Mouse (Mus musculus): ENCODE results near the gene Fpgs. TPM values are rescaled to one million over a fixed set of nuclear protein-coding genes. Genes with fewer than 3 reads are reported as not detected.

Gene Fpgs
- polyA plus RNA-seq, 1 experiment from 2014 or later, result 15.3 TPM

- H3K27me3 ChIP-seq (ENCODE audit: control insufficient read depth, insufficient read depth, low read length), result no peaks in the 10 kb centered on the region
- no peak overlapping the region for H3K27ac ChIP-seq (replicated peaks; ENCODE audit: low read depth, low read length)
- peaks cover 5% of the 10 kb centered on the region for H3K4me1 ChIP-seq (ENCODE audit: control insufficient read depth, insufficient read depth, low read length)
- ATAC-seq (ENCODE audit: low FRiP score, low TSS enrichment), result no peak
- no peak overlapping the region for H3K4me3 ChIP-seq (replicated peaks; ENCODE audit: low read depth, low read length)
- no peaks in the 10 kb centered on the region for H3K9me3 ChIP-seq (ENCODE audit: control insufficient read depth, low read length)
- no peak for DNase-seq
- H3K9ac ChIP-seq (replicated peaks; ENCODE audit: low read length), result no peak overlapping the region
- no peak overlapping the region for H3K4me2 ChIP-seq (ENCODE audit: low read length)
- 82% methylated on average over 10 of the region's 10 CpGs for WGBS
- peaks cover 10% of the 10 kb centered on the region for H3K36me3 ChIP-seq (ENCODE audit: control insufficient read depth, insufficient read depth, low read length)
Measured at GRCm38 (mm10) chr2:32634277-32635105, 69.5 kb downstream of the Fpgs start.

- no peak overlapping the region for H3K4me2 ChIP-seq (ENCODE audit: low read length)
- 74% methylated on average over 5 of the region's 5 CpGs for WGBS
Measured at GRCm38 (mm10) chr2:32633660-32634059, 70.3 kb downstream of the Fpgs start.

More at GRCm38 (mm10) chr2:32633660-32634059, 70.3 kb downstream of the Fpgs start:
- peaks cover 13% of the 10 kb centered on the region for H3K4me1 ChIP-seq (ENCODE audit: control insufficient read depth, insufficient read depth, low read length)
- H3K4me3 ChIP-seq (replicated peaks; ENCODE audit: low read depth, low read length), result no peak overlapping the region
- ATAC-seq (ENCODE audit: low FRiP score, low TSS enrichment), result no peak
- no peak overlapping the region for H3K27ac ChIP-seq (replicated peaks; ENCODE audit: low read depth, low read length)
- no peak overlapping the region for H3K9ac ChIP-seq (replicated peaks; ENCODE audit: low read length)
- DNase-seq, result no peak
- peaks cover 10% of the 10 kb centered on the region for H3K36me3 ChIP-seq (ENCODE audit: control insufficient read depth, insufficient read depth, low read length)
- H3K9me3 ChIP-seq (ENCODE audit: control insufficient read depth, low read length), result no peaks in the 10 kb centered on the region
- H3K27me3 ChIP-seq (ENCODE audit: control insufficient read depth, insufficient read depth, low read length), result no peaks in the 10 kb centered on the region

MicroRNA genes within 50 kb of the gene (microRNA counts, 519-probe panel; counts per million panel counts)
- microRNA mmu-miR-1954 (not detected), microRNA mmu-miR-2861 (not detected)

Small RNAs within 50 kb of the gene (microRNA-seq; reads per million reads assigned to microRNA genes)
- gene Gm47291 (not detected), gene Mir1954 (not detected), gene Mir2861 (not detected), gene Mir3960 (not detected), gene Mir8093 (not detected)

Other genes with a start within 250 kb of the Fpgs start
- 6.9 and 7.8 TPM in 2 replicates for gene Fam102a, start 168.8 kb downstream of the Fpgs start, polyA plus RNA-seq (2014; fragmentation: Nextera tagmentation; extraction: Ambion mirVana)
- gene Dpm2, start 133.3 kb downstream of the Fpgs start, polyA plus RNA-seq (2014; fragmentation: Nextera tagmentation; extraction: Ambion mirVana), result 138 and 165 TPM in 2 replicates
- 7.1 and 11.5 TPM in 2 replicates for gene Pip5kl1, start 129.3 kb downstream of the Fpgs start, polyA plus RNA-seq (2014; fragmentation: Nextera tagmentation; extraction: Ambion mirVana)
- gene 9430097D07Rik, start 128.5 kb downstream of the Fpgs start, polyA plus RNA-seq (2014; fragmentation: Nextera tagmentation; extraction: Ambion mirVana), result 0.29 and 1.3 TPM in 2 replicates
- gene St6galnac4, start 117.0 kb downstream of the Fpgs start, polyA plus RNA-seq (2014; fragmentation: Nextera tagmentation; extraction: Ambion mirVana), result 20.1 and 24.8 TPM in 2 replicates
- 7.6 and 10.2 TPM in 2 replicates for gene St6galnac6, start 104.4 kb downstream of the Fpgs start, polyA plus RNA-seq (2014; fragmentation: Nextera tagmentation; extraction: Ambion mirVana)
- gene Ak1, start 82.4 kb downstream of the Fpgs start, polyA plus RNA-seq (2014; fragmentation: Nextera tagmentation; extraction: Ambion mirVana), result 69.2 and 76.2 TPM in 2 replicates
- gene Eng, start 57.5 kb downstream of the Fpgs start, polyA plus RNA-seq (2014; fragmentation: Nextera tagmentation; extraction: Ambion mirVana), result 13.5 and 23.8 TPM in 2 replicates
- gene Cdk9, start 8.9 kb upstream of the Fpgs start, polyA plus RNA-seq (2014; fragmentation: Nextera tagmentation; extraction: Ambion mirVana), result 61.4 and 76.5 TPM in 2 replicates
- 45.8 and 45.9 TPM in 2 replicates for gene Sh2d3c, start 16.9 kb upstream of the Fpgs start, polyA plus RNA-seq (2014; fragmentation: Nextera tagmentation; extraction: Ambion mirVana)
- 3.2 and 4.6 TPM in 2 replicates for gene 6330409D20Rik, start 36.9 kb upstream of the Fpgs start, polyA plus RNA-seq (2014; fragmentation: Nextera tagmentation; extraction: Ambion mirVana)
- gene Tor2a, start 53.1 kb upstream of the Fpgs start, polyA plus RNA-seq (2014; fragmentation: Nextera tagmentation; extraction: Ambion mirVana), result 50.5 and 51.1 TPM in 2 replicates
- gene Ttc16, start 71.5 kb upstream of the Fpgs start, polyA plus RNA-seq (2014; fragmentation: Nextera tagmentation; extraction: Ambion mirVana), result 0.41 and 0.80 TPM in 2 replicates
- 3.5 TPM in 2 replicates for gene Ptrh1, start 71.6 kb upstream of the Fpgs start, polyA plus RNA-seq (2014; fragmentation: Nextera tagmentation; extraction: Ambion mirVana)
- 0.38 and 0.39 TPM in 2 replicates for gene Cfap157, start 80.3 kb upstream of the Fpgs start, polyA plus RNA-seq (2014; fragmentation: Nextera tagmentation; extraction: Ambion mirVana)
- gene Stxbp1, start 143.1 kb upstream of the Fpgs start, polyA plus RNA-seq (2014; fragmentation: Nextera tagmentation; extraction: Ambion mirVana), result 240 and 245 TPM in 2 replicates
- gene Fam129b, start 172.0 kb upstream of the Fpgs start, polyA plus RNA-seq (2014; fragmentation: Nextera tagmentation; extraction: Ambion mirVana), result 13.6 and 19.8 TPM in 2 replicates

All from midbrain, embryonic 14.5 days (tissue).